Mouse (Mus musculus) embryo, embryonic 9.5 days (tissue): ENCODE data around the gene Fbxo44.
A peak's percentile ranks its signal among the peaks of the same experiment; 100 is the strongest.
"Not testable (repeated sequence)": the region's sequence is repeated elsewhere in the genome, so short reads cannot be mapped to it uniquely, and the experiment has no call there.

Experiments
- DNase-seq: peaks from one replicate; pipeline ENCODE4 v3.0.0-alpha.2; 2017; ENCODE audit errors: extremely low spot score

Gene Fbxo44

DNA sequence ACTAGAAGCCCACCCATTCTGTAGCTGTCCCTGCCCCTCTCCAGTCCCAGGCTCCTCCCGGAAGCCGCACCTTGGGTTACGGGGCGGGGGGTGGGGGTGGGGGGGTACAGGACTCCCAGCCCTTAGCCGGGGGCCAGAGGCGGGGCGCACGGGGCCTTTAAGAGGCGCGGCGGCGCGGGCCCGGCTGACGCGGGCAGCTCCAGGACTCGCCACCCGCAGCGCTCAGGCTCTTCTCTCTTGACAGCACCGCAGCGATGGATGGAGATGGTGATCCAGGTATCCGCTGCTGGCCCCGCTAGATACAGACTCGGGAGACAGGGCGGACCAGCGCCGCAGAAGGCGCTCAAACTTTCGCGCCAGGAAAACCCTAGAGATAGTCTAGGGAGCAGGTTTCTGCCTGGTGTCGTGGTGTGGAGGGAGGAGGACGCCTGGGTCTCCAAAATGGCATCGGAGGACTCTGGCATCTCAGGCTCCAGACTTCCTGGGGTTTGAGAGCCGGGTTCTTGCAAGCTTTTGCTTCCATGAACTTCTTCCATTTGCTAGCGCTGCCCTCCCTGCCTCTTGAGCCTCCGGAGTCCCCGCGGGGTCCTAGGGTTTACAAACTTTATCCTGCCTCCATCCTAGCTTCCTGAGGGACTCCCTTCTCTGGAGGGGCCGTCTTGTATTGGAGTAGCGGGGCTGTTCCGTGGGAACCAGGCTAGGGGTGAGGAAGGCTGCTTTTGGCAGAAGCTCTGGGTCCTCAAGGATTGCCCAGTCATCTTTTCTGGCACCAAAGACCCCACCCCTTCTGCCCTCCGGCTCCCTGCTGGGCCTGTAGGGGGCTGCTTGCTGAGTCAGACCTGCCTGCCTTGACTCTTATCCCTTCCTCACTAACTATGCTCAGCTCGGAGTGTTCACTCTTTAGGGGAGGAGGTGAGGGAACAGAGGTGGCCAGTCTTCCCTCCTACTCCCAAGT is at the start of gene Fbxo44, which contains the start of gene Fbxo2:
Fbxo44 (minus strand) TSS at position 47 of the 955 bp plus-strand sequence.
Fbxo2 (plus strand) TSS at position 186 of the 955 bp plus-strand sequence.
- DNase-seq = no peak

DNA sequence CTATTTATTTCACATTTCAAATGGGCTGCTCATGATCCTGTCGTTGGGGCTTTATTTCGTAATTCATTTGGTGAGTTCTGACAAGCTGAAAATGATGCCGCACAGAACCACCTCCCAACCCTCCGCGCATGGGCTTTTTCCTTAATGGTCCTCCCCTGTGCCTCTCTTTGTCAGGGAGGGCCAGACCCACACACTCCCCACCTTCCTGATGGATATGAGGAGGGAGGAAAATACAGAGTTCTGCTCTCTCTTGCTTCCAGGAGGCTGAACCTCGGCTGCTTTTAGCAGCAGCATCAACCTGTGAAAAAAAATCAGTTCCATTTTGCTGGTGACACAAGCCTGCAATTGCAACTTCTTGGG is 44.6 kb upstream of the Fbxo44 start:
- no peak for DNase-seq

DNA sequence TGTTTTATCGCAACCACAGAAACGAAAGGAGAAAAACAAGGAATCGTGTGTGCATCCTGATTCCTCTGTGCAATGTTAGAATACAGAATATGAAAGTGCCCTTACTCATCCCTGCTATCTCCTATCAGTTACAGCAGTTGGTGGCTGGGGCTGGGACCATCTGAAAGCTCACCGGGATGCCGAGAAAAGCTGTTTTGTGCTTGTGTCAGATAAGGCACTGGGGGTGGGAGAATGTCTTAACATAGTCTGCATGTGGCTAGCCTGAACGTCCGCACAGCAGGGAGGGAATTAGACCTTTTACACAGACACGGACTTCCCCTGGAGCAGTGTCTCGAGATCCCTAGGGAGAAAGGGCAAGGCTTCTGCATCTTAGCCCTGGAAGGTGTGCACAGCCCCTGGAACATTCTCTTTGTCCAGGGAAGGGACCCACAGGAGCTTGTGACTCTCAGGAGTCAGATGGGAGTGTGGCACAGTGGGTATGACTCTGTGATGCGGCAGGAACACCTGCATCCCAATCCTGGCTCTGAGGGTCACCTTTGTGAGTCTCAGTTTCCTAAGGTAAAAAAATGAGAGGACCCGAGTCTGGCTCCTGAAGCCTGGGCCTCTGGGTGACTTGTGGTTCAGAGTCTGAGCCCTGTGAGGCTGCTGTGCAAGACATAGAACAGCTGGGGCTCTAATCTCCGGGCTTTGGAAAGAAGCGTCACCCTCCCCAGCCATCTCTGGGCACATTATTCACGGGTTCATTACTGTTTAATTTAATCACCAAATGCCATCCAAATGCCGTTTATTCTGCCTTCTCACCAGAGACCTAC is 44.0 kb upstream of the Fbxo44 start:
- no peak for DNase-seq

DNA sequence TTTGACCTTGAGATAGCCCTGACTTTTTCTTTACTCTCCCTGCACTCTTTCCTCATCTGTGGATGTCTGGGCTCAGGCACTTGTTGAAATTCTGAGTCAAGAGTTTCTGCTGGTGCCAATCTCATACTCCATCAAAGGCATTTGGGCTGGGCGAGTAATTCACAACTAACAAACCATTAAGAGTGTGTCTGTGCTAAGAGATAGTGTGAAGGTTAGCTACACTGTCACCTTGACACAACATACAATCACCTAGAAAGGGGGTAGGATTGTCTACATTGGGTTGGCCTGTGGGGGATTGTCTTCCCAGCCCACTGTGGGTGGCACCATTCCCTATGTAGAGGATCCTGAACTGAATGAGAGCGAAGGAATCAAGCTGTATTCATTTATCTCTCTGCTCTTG is 43.3 kb upstream of the Fbxo44 start:
- DNase-seq = no peak

DNA sequence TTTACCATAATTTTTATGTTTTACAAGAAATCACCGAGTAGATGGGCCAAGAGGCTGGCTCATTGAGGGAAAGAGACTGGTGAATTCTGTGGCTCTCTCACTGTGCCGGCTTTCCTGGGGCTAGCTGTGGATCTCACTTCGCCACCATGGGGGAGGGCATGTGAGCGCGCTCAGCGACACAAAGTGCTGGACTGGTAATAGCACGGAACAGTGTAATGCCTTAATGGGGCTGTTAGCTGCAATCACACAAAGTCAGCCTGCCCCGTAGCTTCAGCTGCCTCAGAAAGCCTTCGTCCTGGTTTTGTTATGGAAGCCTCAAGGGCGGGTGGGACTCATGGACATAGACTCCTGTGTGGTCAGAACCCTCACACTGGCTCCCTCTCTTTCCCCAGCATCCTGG is 38.4 kb upstream of the Fbxo44 start:
- no peak for DNase-seq

DNA sequence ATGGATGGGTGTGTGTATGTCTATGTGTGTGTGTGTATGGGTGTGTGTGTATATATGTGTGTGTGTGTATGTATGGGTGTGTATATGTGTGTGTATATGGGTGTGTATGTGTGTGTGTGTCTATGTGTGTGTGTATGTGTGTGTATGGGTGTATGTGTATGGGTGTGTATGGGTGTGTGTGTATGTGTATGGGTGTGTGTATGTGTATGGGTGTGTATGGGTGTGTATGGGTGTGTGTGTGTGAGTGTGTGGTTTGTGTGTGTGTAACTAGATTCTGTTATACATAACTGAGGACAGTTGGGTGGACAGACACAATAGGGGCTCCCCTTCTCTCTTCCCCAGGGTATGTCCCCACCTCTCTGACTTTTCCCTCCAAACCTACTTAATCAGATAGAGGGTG is 34.1 kb upstream of the Fbxo44 start:
- no peak for DNase-seq

DNA sequence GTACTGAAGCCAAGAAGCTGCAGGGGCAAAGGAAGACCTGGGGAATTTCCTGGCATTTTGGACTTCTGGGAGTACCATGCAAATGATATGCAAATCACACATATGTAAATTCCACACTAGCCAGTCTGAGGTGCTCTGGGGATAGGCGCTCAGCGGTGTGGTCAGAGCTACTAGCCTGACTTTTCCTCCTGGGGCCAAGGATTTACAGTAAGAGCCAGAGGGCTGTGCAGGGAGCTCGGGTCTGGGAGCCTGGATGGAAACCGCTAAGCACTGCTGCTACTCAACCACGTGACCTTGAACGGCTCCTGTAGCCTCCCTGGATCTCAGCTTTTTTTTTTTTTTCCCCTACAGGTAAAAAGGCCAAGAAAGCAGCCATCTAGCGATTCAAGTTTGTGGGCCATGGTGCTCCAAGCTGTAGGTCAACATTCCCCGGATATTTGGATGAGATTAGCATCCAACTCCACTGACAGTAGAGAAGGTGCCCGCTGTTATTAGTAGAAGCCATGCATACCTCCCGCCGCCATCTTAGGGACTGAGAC is 32.5 kb upstream of the Fbxo44 start:
- no peak for DNase-seq

DNA sequence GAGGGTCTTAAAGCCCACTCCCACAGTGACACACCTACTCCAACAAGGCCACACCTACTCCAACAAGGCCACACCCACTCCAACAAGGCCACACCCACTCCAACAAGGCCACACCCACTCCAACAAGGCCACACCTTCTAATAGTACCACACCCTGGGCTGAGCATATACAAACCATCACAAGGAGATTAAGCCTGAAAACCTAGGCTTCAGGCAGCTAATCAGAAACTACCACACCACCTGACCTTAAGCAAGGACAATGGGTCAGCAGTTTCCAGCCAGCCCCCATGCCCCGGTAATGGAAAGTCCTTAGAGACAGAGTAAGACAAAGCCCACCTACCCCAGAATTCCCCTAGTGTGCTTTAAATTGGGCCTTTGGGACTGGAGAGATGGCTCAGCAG is 28.5 kb upstream of the Fbxo44 start:
- DNase-seq = not testable (repeated sequence)

DNA sequence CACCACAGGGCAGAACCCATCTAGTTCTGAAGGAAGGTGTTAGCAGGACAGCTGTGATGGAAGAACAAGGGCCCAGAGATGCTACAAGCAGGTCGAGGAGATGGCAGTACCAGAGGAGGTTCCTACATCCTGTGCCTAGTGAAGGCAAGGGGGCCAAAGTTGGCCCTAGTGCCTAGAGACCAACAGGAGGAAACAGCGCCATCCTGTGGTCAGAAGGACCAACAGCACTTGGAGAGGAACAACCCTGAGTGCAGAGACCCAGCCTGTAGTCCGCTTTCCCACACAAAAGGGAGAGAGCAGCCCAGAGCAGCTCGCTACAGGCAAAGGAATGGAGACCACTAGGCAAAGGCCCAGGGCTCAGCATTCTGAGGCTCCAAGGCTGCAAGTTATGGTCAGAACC is 25.5 kb upstream of the Fbxo44 start:
- DNase-seq = no peak

DNA sequence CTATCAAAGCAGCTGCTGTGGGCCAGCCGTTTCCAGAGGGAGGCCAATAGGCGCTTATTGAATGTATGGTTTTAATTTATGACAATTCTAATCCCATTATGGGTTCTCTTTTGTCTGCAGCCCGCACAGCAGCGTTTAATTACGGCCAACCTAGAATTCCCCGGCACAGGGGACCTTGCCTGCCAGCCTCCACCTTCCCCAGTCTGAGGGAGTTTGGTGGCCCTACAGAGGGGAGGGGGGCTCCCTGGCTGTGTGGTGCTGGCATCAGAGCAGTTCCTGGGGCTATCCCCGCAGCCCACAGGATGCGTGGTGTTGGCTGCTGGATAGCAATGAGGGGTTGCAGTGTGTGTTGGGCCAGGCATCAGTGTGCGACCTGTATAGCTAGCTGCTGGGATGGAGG is 24.3 kb upstream of the Fbxo44 start:
- DNase-seq = no peak

DNA sequence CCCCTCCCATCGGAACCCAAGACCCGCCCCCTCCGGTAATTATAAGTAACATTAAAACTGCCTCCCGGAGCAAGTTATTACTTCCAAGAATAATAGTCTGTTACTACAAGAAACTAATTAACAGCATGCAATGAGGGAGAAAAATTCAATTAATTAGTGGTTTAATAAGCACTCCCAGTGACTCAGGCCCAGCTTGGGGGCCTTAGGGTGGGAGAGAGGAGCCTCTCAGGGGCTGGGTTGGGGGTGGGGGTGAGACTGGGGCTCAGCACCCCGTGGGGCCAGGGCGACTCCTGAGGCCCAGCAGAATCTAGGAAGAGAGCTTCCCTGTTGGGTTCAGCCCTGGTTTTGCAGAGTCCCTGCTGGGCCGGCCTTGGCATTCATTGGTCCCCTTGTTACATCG is 22.1 kb upstream of the Fbxo44 start:
- no peak for DNase-seq

DNA sequence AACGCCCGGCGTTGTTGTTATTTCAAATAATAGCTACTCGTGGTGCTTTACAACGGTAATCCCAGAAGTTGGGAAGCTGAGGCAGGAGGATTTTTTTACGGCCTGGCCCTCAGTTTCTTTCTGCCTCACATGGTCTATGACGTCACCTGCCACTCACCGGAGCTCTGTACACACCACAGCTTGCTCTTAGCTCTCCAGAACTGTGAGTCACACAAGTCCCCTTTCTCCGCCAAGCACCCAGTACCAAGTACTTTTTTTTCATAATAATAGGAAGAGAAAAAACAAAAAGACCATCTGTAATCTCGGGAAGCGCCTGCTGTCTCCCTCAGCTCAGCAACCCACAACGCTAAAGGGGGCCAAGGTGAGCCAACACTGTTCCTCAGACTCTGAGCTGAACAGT is 21.2 kb upstream of the Fbxo44 start:
- DNase-seq = no peak

DNA sequence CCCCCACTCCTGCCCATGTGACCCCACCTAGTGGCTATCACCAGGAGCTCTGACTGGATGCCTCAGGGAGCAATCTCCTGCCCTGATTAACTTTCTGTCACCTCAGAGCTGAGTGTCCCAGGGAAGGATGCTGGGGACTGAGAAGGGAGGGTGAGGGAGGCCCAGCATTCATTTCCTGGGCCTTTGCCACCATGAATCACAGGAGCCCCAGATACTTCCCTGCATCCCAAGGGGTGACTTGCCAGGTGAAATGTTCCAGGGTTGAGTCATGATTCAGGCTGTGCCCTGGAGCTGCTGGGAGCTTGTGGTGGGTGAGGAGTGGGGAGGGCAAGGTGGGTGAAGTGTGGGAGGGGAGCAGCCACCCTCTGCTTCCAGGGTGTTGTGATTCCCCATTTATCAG is 17.4 kb upstream of the Fbxo44 start:
- no peak for DNase-seq

DNA sequence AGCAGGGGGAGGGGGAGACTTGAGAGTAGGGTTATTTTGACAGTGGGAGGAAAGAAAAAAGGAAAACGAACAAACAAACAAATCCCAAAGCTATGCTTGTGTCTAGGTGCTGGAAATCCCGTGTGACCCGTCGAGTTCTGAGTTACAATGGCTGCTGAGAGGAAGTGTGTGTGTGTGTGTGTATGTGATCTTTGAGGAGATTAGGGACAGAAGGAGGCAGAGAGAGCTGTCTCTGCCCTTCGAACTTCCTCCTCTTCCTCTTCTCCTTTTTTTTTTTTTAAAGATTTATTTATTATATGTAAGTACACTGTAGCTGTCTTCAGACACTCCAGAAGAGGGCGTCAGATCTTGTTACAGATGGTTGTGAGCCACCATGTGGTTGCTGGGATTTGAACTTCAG is 16.3 kb upstream of the Fbxo44 start:
- DNase-seq = not testable (repeated sequence)

DNA sequence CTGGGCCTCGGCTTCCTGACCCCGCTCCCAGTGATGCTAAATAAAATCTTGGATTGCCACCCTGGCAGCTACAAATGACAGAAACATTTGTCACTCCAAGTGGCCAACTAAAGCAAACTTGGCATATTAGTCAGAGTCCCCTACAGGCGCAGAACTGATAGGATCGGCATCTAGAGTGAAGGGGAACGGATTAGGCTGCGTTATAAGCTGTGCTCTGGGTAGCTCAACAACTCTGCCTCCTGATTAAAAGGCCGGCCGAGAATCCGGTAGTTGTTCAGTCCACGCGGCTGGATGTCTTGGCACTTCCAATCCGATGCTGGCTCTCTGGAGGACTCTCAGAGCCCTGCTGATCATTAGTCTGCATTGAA is 14.2 kb upstream of the Fbxo44 start:
- no peak for DNase-seq

DNA sequence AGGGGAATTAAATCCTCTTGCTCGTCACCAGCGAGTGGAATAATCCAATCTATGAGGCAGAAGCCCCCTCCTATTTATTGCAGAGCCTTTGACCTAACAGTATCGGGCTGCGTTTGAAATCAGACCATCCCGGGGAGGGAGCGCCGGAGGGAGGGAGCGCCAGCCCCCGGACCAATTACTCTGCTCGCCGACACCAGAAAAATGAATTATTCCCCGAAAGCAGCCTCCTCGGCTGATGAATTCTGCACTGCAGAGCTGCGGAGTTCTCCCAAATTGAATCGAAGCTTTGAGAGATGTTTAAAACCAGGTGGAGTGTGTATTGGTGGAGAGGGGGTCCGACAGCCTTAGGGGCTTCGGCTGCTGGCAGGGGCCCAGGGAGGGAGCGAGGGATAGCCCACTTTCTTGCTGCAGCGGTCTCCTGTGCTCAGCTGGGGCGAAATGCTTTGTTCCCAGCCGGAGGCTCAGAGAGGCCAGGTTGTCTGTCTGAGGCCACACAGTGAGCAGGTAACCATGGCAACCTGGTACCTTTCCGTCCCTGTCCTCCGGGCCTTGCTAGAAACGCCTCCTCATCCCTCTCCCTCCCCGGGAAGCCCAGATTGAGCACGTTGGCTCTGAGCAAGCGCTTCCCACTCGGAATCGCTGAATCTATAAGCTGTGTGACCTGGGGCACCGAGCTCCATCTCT is 13.7 kb upstream of the Fbxo44 start:
- DNase-seq = no peak

DNA sequence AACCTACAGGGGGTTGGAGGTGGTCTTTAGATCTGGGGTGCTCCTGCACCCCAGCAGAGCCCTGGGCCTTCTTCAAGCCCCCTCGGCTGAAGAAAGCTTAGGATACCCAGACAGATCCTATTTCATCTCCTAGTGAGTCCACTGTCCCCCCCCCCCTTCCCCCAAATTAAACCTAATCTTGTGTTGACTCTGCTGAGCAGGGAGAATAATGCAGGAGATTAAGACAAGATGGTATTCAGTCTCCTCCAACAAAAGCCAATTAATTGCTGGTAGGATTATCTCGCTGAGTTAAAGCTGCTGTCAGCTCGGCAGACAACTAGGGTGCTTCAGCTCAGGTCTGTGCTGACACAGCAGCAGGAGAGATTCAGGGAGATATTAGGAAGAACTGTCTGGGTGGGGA is 11.0 kb upstream of the Fbxo44 start:
- no peak for DNase-seq

DNA sequence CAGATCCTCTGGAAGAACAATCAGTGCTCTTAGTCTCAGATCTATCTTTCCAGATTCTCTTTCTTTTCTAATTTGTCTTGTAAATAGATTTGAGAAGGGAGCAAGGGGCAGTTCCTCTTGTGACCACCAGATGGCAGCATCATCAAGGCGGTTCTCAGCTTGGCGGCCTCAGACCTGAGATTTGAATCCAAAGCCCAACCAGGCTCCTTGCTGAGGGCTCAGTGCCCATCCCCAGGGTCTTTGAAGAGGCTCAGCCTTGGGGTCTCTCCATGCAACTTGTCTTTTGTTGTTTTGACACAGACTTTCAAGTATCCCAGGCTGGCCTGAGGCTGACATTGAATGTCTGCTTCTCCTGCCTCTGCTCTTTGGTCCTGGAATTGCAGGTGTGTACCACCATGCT is 10.6 kb upstream of the Fbxo44 start:
- DNase-seq = peak; percentile 66

DNA sequence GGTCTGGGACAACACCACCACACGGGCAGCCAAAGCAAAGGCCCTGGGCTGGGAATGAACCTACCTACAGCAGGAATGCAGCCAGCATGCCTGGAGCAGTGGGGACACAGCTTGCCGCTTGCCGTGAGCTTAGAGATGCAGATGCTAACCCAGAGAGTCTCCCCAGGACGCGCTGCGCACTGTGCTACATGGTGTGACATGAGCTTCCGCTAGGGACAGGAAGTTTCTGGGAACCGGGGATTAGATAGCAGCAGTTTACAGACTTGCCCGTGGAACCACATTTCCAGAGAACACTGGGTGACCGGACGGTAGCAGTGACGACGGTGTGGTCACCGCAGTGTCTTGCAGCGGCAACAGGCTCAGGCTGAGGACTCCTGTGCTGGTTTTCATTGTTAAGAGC is 9.3 kb upstream of the Fbxo44 start:
- no peak for DNase-seq

DNA sequence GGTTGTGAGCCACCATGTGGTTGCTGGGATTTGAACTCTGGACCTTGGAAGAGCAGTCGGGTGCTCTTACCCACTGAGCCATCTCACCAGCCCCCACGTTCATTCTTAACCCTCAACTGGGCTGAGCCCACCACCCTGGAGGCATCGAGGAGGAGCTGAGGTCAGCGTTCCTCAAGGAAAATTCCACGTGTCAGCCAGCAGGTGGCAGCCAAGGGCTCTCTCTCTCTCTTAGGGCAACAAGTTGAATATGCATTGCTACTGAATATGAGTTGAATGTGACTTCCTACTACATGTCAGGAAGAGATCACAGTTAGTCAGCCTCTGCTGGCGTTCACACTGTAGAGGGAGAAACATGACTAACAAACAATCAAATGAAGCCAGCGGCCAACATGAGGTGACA is 8.0 kb upstream of the Fbxo44 start:
- DNase-seq = peak; percentile 62

DNA sequence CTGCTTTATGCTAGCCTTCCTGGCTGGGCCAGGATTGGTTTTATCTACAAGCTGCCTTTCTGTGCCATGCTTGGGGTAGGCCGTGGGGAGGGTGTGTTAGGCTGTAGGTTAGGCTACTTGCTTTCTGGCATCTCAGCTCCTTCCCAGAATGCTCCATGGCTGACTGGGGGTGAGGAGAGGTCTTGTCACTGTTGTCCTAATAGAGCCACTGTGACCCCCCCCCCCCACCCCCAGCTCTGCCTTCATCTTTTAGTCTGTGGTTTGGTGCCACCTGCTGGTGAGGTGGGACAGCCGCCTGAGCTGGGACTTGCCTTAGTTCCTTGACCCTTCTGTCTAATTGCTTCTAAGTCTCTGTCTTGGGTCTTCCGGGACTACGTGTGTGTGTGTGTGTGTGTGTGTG is 6.7 kb upstream of the Fbxo44 start:
- peak; percentile 73 for DNase-seq

DNA sequence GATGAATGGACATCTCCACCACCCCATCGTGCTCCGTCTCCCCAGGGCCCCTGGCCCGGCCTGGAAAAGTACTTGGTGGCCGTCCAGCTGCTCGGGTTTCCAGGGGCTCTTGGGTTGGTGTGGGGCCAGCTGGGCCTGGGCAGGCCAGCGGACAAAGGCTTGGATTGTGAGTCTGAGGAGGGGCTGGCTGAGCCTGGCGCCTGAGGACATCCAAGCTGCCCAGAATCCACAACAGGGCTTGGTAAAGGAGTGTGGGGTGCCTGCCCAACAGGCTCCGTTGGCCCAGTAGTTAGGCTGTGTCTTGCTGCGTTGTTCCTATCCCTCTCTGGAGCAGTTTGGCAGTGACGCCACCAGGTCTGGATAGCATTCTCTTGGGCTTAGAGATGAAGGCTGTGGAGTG is 6.1 kb upstream of the Fbxo44 start:
- no peak for DNase-seq
